Mouse (Mus musculus) adrenal gland, adult (tissue): Measurements from ENCODE around the gene Myl6b.

Experiments used
- DNase-seq, 2 experiments: peaks; one replicate each; pipeline ENCODE4 v3.0.0; 2022 to 2023; ENCODE audit warnings: low spot score in 1 of 2; ENCODE audit not compliant: inconsistent age in 2 of 2

Myl6b gene

GRCm38 (mm10) chr10:128451014-128451413 lies 47.5 kb downstream of the Myl6b start:
- DNase-seq: no peak

- peak in 1 of 2 experiments; percentile 53 for DNase-seq
Measured at GRCm38 (mm10) chr10:128445407-128445806, 53.1 kb downstream of the Myl6b start.

- DNase-seq: no peak
Measured at GRCm38 (mm10) chr10:128444354-128444753, 54.1 kb downstream of the Myl6b start.
